Mouse (Mus musculus) cerebral cortex, adult 2 months (tissue): Measurements from ENCODE around the gene Grwd1.

Experiments used
- WGBS: fragments of 180-500 bp; shearing (Covaris S2); methylation state at CpG from one replicate; pipeline ENCODE4 v1.1.7; 2018; 5-methylcytosine and 5-hydroxymethylcytosine counted together

Gene Grwd1

GRCm38 (mm10) chr7:45830427-45831127 lies at the start of gene Grwd1:
Gene Grwd1, minus strand, starts transcription at chr7:45830944.
- under 1% methylated on average over 35 of the region's 35 CpGs for WGBS

GRCm38 (mm10) chr7:45880531-45880930 lies 49.8 kb upstream of the Grwd1 start:
- WGBS = 98% methylated on average over 4 of the region's 4 CpGs

GRCm38 (mm10) chr7:45878278-45878677 lies 47.5 kb upstream of the Grwd1 start, which contains the start of gene Grin2d:
Gene Grin2d, minus strand, starts transcription at chr7:45878378.
- WGBS = 72% methylated on average over 1 of the region's 1 CpGs

- 98% methylated on average over 7 of the region's 7 CpGs for WGBS
Observed at GRCm38 (mm10) chr7:45876895-45877294, 46.2 kb upstream of the Grwd1 start.

- WGBS = 2% methylated on average over 28 of the region's 28 CpGs
Observed at GRCm38 (mm10) chr7:45873061-45873947, 42.6 kb upstream of the Grwd1 start.

- under 1% methylated on average over 17 of the region's 18 CpGs for WGBS
Observed at GRCm38 (mm10) chr7:45872624-45873023, 41.9 kb upstream of the Grwd1 start, which contains the start of gene Kdelr1. Gene Kdelr1, plus strand, starts transcription at chr7:45872772.

GRCm38 (mm10) chr7:45870282-45871058 lies 39.7 kb upstream of the Grwd1 start:
- 1% methylated on average over 30 of the region's 30 CpGs for WGBS

GRCm38 (mm10) chr7:45869787-45870186 lies 39.0 kb upstream of the Grwd1 start:
- WGBS = 3% methylated on average over 14 of the region's 14 CpGs

GRCm38 (mm10) chr7:45869107-45869670 lies 38.4 kb upstream of the Grwd1 start:
- WGBS = 37% methylated on average over 8 of the region's 8 CpGs

- 36% methylated on average over 2 of the region's 2 CpGs for WGBS
Observed at GRCm38 (mm10) chr7:45867871-45868270, 37.1 kb upstream of the Grwd1 start.

GRCm38 (mm10) chr7:45865925-45866910 lies 35.5 kb upstream of the Grwd1 start:
- 2% methylated on average over 116 of the region's 117 CpGs for WGBS

- WGBS = 57% methylated on average over 3 of the region's 3 CpGs
Observed at GRCm38 (mm10) chr7:45864435-45864834, 33.7 kb upstream of the Grwd1 start.

GRCm38 (mm10) chr7:45862804-45863203 lies 32.1 kb upstream of the Grwd1 start:
- WGBS = 87% methylated on average over 7 of the region's 7 CpGs

- WGBS = 79% methylated on average over 4 of the region's 4 CpGs
Observed at GRCm38 (mm10) chr7:45859008-45859407, 28.3 kb upstream of the Grwd1 start.

GRCm38 (mm10) chr7:45856950-45857901 lies 26.5 kb upstream of the Grwd1 start:
- 32% methylated on average over 30 of the region's 30 CpGs for WGBS

- 84% methylated on average over 12 of the region's 12 CpGs for WGBS
Observed at GRCm38 (mm10) chr7:45853089-45853488, 22.3 kb upstream of the Grwd1 start.

GRCm38 (mm10) chr7:45850661-45851060 lies 19.9 kb upstream of the Grwd1 start:
- WGBS = 76% methylated on average over 3 of the region's 3 CpGs

GRCm38 (mm10) chr7:45848447-45849027 lies 17.8 kb upstream of the Grwd1 start:
- 33% methylated on average over 6 of the region's 6 CpGs for WGBS
